Mouse (Mus musculus) liver, embryonic 14.5 days (tissue): Measurements from ENCODE around the gene Tlx2. TPM values are rescaled to one million over a fixed set of nuclear protein-coding genes. Genes with fewer than 3 reads are reported as not detected.

Source experiments
- ATAC-seq: fragments of 200-750 bp; cut with Nextera tagmentation; 2 replicates; pipeline ENCODE4 v1.8.0; 2017; ENCODE audit warnings: moderate number of reproducible peaks, mild to moderate bottlenecking, moderate library complexity; ENCODE audit not compliant: insufficient read depth
- DNase-seq, 3 experiments: peaks; one replicate each; pipeline ENCODE4 v3.0.0-alpha.2; 2012 to 2013; ENCODE audit warnings: low read depth in 3 of 3, low spot score in 3 of 3
- H3K27ac ChIP-seq: fragments of 300-500 bp; sonication (generic); 2 replicates; pipeline ENCODE4 v1.5.1; 2014; ENCODE audit warnings: moderate library complexity, mild to moderate bottlenecking, control low read depth, inconsistent platforms
- H3K27me3 ChIP-seq: fragments of 300-500 bp; sonication (generic); 2 replicates; pipeline ENCODE4 v1.6.1; 2014; ENCODE audit warnings: mild to moderate bottlenecking, low read length, moderate library complexity; ENCODE audit not compliant: control insufficient read depth, insufficient read depth
- H3K36me3 ChIP-seq: fragments of 300-500 bp; sonication (generic); replicated peaks from 2 replicates; pipeline ENCODE4 v1.6.1; 2014; ENCODE audit warnings: low read depth; ENCODE audit not compliant: control insufficient read depth, insufficient read depth
- H3K4me1 ChIP-seq, 2 experiments: fragments of 200-500 bp in 1 of 2; fragments of 300-500 bp in 1 of 2; sonication (generic) in 1 of 2; replicated peaks; 2 replicates each; pipeline ENCODE4 v1.6.1; 2012 to 2014; ENCODE audit warnings: antibody characterized with exemption in 1 of 2, inconsistent platforms in 1 of 2, low read length in 1 of 2; ENCODE audit not compliant: control insufficient read depth in 2 of 2, insufficient read depth in 2 of 2
- H3K4me2 ChIP-seq: fragments of 300-500 bp; sonication (generic); 2 replicates; pipeline ENCODE4 v1.6.1; 2014; ENCODE audit warnings: low read depth, mild to moderate bottlenecking, control low read depth, moderate library complexity
- H3K4me3 ChIP-seq, 2 experiments: fragments of 200-500 bp in 1 of 2; fragments of 300-500 bp in 1 of 2; sonication (generic) in 1 of 2; 2 replicates each; pipeline ENCODE4 v1.5.1; 2012 to 2014; ENCODE audit warnings: low read depth in 2 of 2, low read length in 2 of 2, mild to moderate bottlenecking in 2 of 2, control low read depth in 1 of 2, inconsistent platforms in 1 of 2, moderate library complexity in 1 of 2; ENCODE audit not compliant: insufficient read depth in 1 of 2
- H3K9ac ChIP-seq: fragments of 300-500 bp; sonication (generic); replicated peaks from 2 replicates; pipeline ENCODE4 v1.6.1; 2014; ENCODE audit warnings: mild to moderate bottlenecking, control low read depth, moderate library complexity
- H3K9me3 ChIP-seq: fragments of 300-500 bp; sonication (generic); 2 replicates; pipeline ENCODE4 v1.6.1; 2016; ENCODE audit warnings: low read length, mixed read lengths; ENCODE audit not compliant: control insufficient read depth
- CTCF ChIP-seq: IDR thresholded peaks from 2 replicates; pipeline ENCODE4 v1.5.1; 2016; ENCODE audit warnings: antibody characterized with exemption, low read depth, control low read depth
- EP300 ChIP-seq: IDR thresholded peaks from 2 replicates; pipeline ENCODE4 v1.6.1; 2016; ENCODE audit warnings: antibody characterized with exemption, low read depth
- WGBS: fragments of 180-500 bp; shearing (Covaris S2); extraction: QIAGEN DNeasy Blood & Tissue Kit; methylation state at CpG from one replicate; pipeline ENCODE4 v1.1.7; 2014; ENCODE audit not compliant: insufficient replicate concordance; 5-methylcytosine and 5-hydroxymethylcytosine counted together
- polyA plus RNA-seq, 2 experiments: library from polyadenylated mRNA; depleted of rRNA in 1 of 2; stranded (reverse) in 1 of 2; unstranded in 1 of 2; fragments of >200 nt; fragmentation: Nextera tagmentation in 1 of 2; extraction: Ambion mirVana in 1 of 2; gene quantifications; 2 replicates each; pipeline versions ENCODE4 v1.2.1 to v1.2.3; 2012 to 2014

Tlx2 gene
- polyA plus RNA-seq, 2 experiments: not detected

DNA sequence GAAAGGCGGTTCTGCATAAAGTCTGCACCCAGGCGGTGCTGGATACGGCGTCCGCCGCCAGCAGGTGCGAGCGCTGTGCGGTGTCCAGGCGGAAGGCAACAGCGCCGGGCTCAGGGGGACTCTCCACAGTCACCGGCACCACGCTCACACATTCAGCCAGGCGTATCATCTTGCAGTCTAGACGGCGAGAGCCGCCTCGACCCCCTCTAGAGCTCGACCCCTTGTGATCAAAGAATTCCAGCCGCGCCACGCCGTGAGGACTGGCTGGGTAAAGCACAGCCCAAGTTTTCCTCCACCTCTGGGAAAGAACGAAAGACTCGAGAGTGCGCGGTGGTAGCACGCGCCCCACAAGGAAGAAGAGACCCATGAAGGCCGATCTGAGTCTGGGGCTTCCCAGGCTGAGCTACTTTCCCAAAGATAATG is 37.3 kb downstream of the Tlx2 start:
- H3K4me2 ChIP-seq: peak overlapping the region; percentile 94
- TF ChIP-seq CTCF (peak; percentile 74), EP300 (no peak)
- H3K9ac ChIP-seq: peak overlapping the region; percentile 96
- WGBS: under 1% methylated on average over 31 of the region's 31 CpGs
- ATAC-seq: peak; percentile 68
- H3K27ac ChIP-seq: peak overlapping the region; percentile 85
- no peaks in the 10 kb centered on the region; the same call in 1 of the 2 replicates for H3K27me3 ChIP-seq
- no peaks in the 10 kb centered on the region for H3K9me3 ChIP-seq
- peaks cover 17% of the 10 kb centered on the region for H3K36me3 ChIP-seq
- H3K4me1 ChIP-seq: peaks cover 13 to 18% of the 10 kb centered on the region in 2 experiments
- DNase-seq: no peak
- peak overlapping the region; percentile 82 to 95 for H3K4me3 ChIP-seq

DNA sequence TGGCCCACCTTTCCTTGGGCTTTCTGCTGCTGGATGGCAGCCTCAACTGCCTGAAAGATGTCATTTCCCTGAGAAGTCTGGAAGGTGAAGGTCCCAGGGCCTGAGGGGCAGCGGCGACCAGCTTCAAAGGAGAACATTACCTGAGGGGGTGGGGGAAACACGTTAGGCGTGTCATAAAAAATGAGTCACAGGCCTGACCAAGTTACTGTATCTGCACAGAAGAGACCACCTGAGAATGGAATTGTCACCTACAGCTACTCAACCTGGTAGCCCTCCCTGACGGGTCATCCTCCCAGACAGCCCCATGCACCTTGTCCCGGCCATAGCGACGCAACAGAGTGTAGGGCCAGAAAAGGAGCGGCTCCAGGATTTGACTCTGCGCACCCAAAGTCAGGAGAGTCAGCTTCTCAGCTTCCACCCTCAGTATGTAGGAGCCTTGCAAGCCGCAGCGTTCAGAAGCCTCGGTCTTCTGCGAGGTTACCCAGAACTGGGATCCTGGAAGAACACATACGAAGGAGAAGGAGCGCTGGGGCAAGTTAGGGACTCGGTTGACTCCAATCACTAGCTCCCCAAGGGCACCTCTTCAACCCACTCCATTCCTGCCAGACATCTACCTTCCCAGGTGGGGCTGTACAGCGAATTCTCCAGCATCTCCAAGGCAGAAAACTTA is 38.0 kb downstream of the Tlx2 start:
- no peak for DNase-seq
- Histone ChIP-seq H3K4me2 (peak overlapping the region; percentile 94), H3K9me3 (no peaks in the 10 kb centered on the region), H3K27me3 (no peaks in the 10 kb centered on the region; the same call in 1 of the 2 replicates), H3K4me1 (peaks cover 13 to 18% of the 10 kb centered on the region in 2 experiments), H3K4me3 (peak overlapping the region; percentile 82 to 95), H3K9ac (peak overlapping the region; percentile 96), H3K36me3 (peaks cover 17% of the 10 kb centered on the region), H3K27ac (peak overlapping the region; percentile 85)
- no peak for TF ChIP-seq CTCF
- no peak for TF ChIP-seq EP300
- 62% methylated on average over 18 of the region's 18 CpGs for WGBS
- ATAC-seq: no peak

DNA sequence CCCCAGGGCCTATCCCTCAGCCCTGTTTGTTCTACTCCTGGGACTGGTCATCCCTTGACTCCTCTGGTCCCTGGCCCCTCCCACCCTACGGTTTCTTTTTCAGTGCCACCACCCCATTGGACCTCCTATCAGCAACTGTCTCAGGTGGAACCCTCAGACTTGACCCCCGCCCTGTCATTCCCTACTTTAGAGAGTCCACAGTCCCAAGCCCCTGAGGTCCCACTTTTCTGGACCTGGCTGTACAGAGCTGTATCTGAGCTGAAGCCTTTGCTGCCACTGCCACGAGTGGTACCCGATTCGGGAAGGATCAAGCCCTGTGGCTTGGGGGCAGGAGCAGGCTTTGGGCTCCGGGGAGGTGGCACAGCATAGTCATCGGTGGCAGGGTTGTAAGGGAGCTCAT is 39.0 kb downstream of the Tlx2 start:
- DNase-seq (no peak), ATAC-seq (no peak)
- Histone ChIP-seq H3K27ac (no peak overlapping the region), H3K4me2 (peak overlapping the region; percentile 94; the same call in 1 of the 2 replicates), H3K4me3 (no peak overlapping the region), H3K27me3 (no peaks in the 10 kb centered on the region; the same call in 1 of the 2 replicates), H3K9me3 (no peaks in the 10 kb centered on the region), H3K9ac (no peak overlapping the region), H3K36me3 (peaks cover 17% of the 10 kb centered on the region), H3K4me1 (peaks cover 13 to 18% of the 10 kb centered on the region in 2 experiments)
- no peak for TF ChIP-seq CTCF
- TF ChIP-seq EP300: no peak
- 83% methylated on average over 7 of the region's 7 CpGs for WGBS

GRCm38 (mm10) chr6:83029777-83030176 is 40.3 kb downstream of the Tlx2 start:
- Histone ChIP-seq H3K36me3 (peaks cover 17% of the 10 kb centered on the region), H3K4me3 (no peak overlapping the region), H3K4me2 (no peak overlapping the region), H3K27me3 (no peaks in the 10 kb centered on the region; the same call in 1 of the 2 replicates), H3K9me3 (no peaks in the 10 kb centered on the region), H3K9ac (no peak overlapping the region), H3K27ac (no peak overlapping the region), H3K4me1 (peaks cover 13 to 22% of the 10 kb centered on the region in 2 experiments)
- TF ChIP-seq CTCF (no peak), EP300 (no peak)
- DNase-seq: no peak
- ATAC-seq: no peak
- 62% methylated on average over 10 of the region's 10 CpGs for WGBS

GRCm38 (mm10) chr6:83027706-83028105 is 42.4 kb downstream of the Tlx2 start:
- H3K9ac ChIP-seq: no peak overlapping the region
- H3K4me1 ChIP-seq: peaks cover 25 to 37% of the 10 kb centered on the region in 2 experiments
- H3K27me3 ChIP-seq: no peaks in the 10 kb centered on the region
- ATAC-seq (no peak), DNase-seq (no peak)
- H3K9me3 ChIP-seq: no peaks in the 10 kb centered on the region
- no peak overlapping the region for H3K4me2 ChIP-seq
- H3K4me3 ChIP-seq: no peak overlapping the region
- H3K27ac ChIP-seq: no peak overlapping the region; the same call in 1 of the 2 replicates
- no peak for TF ChIP-seq EP300
- TF ChIP-seq CTCF: no peak
- peaks cover 17% of the 10 kb centered on the region for H3K36me3 ChIP-seq
- WGBS: 41% methylated on average over 7 of the region's 9 CpGs
